Mouse (Mus musculus) neural tube, embryonic 13.5 days (tissue): Measurements from ENCODE around the gene Golt1a. TPM values are rescaled to one million over a fixed set of nuclear protein-coding genes. Genes with fewer than 3 reads are reported as not detected.
A peak's percentile ranks its signal among the peaks of the same experiment; 100 is the strongest.

Source experiments
- ATAC-seq: fragments of 200-750 bp; cut with Nextera tagmentation; 2 replicates; pipeline ENCODE4 v1.8.0; 2017; ENCODE audit warnings: low read depth, mild to moderate bottlenecking, moderate TSS enrichment, moderate library complexity
- H3K27ac ChIP-seq: fragments of 300-500 bp; sonication (generic); replicated peaks from 2 replicates; pipeline ENCODE4 v1.5.1; 2015; ENCODE audit warnings: moderate library complexity, mild to moderate bottlenecking, inconsistent platforms
- H3K27me3 ChIP-seq: fragments of 300-500 bp; sonication (generic); 2 replicates; pipeline ENCODE4 v1.6.1; 2015; ENCODE audit warnings: mild to moderate bottlenecking, inconsistent platforms
- H3K36me3 ChIP-seq: fragments of 300-500 bp; sonication (generic); 2 replicates; pipeline ENCODE4 v1.6.1; 2015; ENCODE audit warnings: mild to moderate bottlenecking, inconsistent platforms
- H3K4me1 ChIP-seq: fragments of 300-500 bp; sonication (generic); replicated peaks from 2 replicates; pipeline ENCODE4 v1.6.1; 2015; ENCODE audit warnings: inconsistent platforms
- H3K4me2 ChIP-seq: fragments of 300-500 bp; sonication (generic); 2 replicates; pipeline ENCODE4 v1.6.1; 2015; ENCODE audit warnings: inconsistent platforms, mild to moderate bottlenecking, moderate library complexity
- H3K4me3 ChIP-seq: fragments of 300-500 bp; sonication (generic); 2 replicates; pipeline ENCODE4 v1.5.1; 2015; ENCODE audit warnings: mild to moderate bottlenecking, inconsistent platforms
- H3K9ac ChIP-seq: fragments of 300-500 bp; sonication (generic); 2 replicates; pipeline ENCODE4 v1.6.1; 2015; ENCODE audit warnings: moderate library complexity, mild to moderate bottlenecking, inconsistent platforms
- H3K9me3 ChIP-seq: fragments of 300-500 bp; sonication (generic); 2 replicates; pipeline ENCODE4 v1.6.1; 2016; ENCODE audit warnings: inconsistent platforms
- WGBS: fragments of 180-500 bp; shearing (Covaris S2); methylation state at CpG from one replicate; pipeline ENCODE4 v1.1.7; 2015; 5-methylcytosine and 5-hydroxymethylcytosine counted together
- polyA plus RNA-seq: library from polyadenylated mRNA; unstranded; fragments of >200 nt; fragmentation: Nextera tagmentation; extraction: Ambion mirVana; gene quantifications from 2 replicates; pipeline ENCODE4 v1.2.1, GENCODE M21; 2015

The Golt1a gene
- polyA plus RNA-seq = not detected in 2 replicates

DNA sequence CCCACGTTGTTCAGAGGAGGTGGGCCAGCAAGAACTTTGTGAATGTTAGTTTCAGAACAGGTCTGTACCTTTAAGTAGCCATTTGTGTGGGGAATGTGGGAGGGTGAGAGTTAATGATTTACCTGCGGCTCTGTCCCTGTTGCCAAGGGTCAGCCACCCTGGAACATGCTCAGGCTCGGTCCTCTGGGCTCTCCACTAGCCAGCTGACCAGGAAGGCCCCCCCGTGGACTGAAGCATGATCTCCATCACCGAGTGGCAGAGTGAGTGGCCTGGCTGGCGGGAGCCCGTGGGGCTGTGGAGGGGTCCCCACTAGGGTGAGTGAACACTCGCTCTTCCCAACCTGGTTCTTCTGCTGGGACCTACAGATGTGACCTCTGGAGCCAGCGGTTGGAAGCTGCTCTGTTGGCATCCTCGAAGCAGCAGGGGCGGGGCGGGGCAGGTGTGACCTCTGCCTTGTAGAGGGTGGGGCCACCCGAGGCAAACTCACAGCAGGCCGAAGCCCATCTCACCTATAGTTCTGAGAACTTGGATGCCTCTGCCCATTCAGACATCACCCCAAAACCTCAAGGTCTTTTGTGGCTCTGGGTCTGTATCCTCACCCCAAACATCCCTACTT, at the start of gene Golt1a:
Golt1a (plus strand) TSS at position 149 of the 616 bp plus-strand sequence.
- WGBS = 61% methylated on average over 14 of the region's 14 CpGs
- peaks cover 22% of the 10 kb centered on the region for H3K4me1 ChIP-seq
- no peak within 1 kb of the TSS for H3K4me2 ChIP-seq
- ATAC-seq = no peak
- H3K27ac ChIP-seq = no peak within 1 kb of the TSS
- H3K36me3 ChIP-seq = no peaks in the 10 kb centered on the region
- H3K27me3 ChIP-seq = no peaks in the 10 kb centered on the region
- H3K4me3 ChIP-seq = no peak within 1 kb of the TSS
- H3K9ac ChIP-seq = no peak within 1 kb of the TSS
- H3K9me3 ChIP-seq = no peaks in the 10 kb centered on the region

DNA sequence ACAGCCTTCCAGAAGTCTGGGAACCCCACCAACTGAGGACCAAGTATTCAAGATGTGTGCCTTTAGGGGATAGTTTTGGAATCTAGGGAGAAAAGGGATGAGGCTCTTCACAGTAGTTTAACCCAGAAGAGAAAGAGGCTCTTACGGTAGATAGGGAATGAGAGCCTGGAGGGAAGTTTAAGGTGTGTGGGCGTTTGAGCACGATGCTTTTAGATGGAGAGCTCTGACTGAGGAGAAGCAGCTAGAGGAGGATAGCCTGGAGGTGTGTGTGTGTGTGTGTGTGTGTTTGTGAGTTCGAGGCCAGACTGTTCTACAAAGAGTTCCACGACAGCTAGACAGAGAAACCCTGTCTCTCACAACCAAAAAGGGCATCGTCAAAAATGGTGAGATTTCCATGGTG, 47.0 kb upstream of the Golt1a start:
- 90% methylated on average over 6 of the region's 6 CpGs for WGBS
- Histone ChIP-seq H3K36me3 (peaks cover 70% of the 10 kb centered on the region), H3K9me3 (no peaks in the 10 kb centered on the region), H3K4me3 (no peak overlapping the region), H3K9ac (no peak overlapping the region), H3K4me2 (no peak overlapping the region), H3K4me1 (peaks cover 46% of the 10 kb centered on the region), H3K27me3 (no peaks in the 10 kb centered on the region), H3K27ac (no peak overlapping the region)
- no peak for ATAC-seq

DNA sequence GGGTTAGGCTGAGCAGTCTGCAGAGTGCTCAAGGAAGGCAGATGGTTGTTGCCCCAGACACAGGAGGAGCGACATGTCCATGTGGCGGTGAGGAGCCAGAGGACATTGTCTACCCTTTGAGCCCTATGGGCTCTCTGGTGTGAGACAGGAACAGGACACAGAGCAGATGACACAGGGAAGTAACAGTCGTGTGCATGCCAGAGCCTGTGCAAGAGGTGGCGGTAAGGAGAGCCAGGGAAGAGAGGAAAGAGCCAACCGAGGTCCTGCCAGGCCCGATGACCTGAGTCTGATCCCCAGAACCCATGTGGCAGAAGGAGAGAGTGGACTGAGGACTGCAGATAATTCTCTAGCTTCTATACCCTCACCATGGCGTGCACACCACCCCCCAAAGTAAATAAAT, 46.5 kb upstream of the Golt1a start:
- Histone ChIP-seq H3K9ac (no peak overlapping the region), H3K4me2 (no peak overlapping the region), H3K36me3 (peaks cover 75% of the 10 kb centered on the region), H3K9me3 (no peaks in the 10 kb centered on the region), H3K27ac (no peak overlapping the region), H3K4me3 (no peak overlapping the region), H3K27me3 (no peaks in the 10 kb centered on the region), H3K4me1 (peaks cover 46% of the 10 kb centered on the region)
- 91% methylated on average over 7 of the region's 7 CpGs for WGBS
- ATAC-seq = no peak

DNA sequence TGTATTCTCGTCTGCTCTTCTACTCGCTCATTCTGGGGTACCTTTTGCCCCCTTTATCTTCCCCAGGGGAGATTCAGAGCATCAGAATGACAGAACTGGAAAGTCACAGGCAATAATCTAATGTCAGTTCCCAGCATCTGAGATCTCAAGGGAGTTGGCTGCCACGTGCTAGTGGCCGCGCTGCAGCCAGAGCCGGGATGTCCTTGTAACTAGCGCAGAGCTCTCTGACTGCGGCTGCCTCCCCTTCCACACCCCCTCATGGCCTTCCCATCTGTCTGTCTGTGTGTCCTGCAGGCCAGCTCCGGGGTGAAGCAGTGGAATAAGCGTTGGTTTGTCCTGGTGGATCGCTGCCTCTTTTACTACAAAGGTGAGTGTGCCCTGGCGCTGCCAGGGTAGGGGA, 45.2 kb upstream of the Golt1a start:
- no peak for ATAC-seq
- no peak overlapping the region for H3K4me3 ChIP-seq
- H3K4me1 ChIP-seq = peaks cover 52% of the 10 kb centered on the region
- H3K4me2 ChIP-seq = no peak overlapping the region
- peak overlapping the region; percentile 15; the same call in 1 of the 2 replicates for H3K27ac ChIP-seq
- H3K9me3 ChIP-seq = no peaks in the 10 kb centered on the region
- peaks cover 80% of the 10 kb centered on the region for H3K36me3 ChIP-seq
- H3K9ac ChIP-seq = no peak overlapping the region
- 41% methylated on average over 12 of the region's 12 CpGs for WGBS
- H3K27me3 ChIP-seq = no peaks in the 10 kb centered on the region

DNA sequence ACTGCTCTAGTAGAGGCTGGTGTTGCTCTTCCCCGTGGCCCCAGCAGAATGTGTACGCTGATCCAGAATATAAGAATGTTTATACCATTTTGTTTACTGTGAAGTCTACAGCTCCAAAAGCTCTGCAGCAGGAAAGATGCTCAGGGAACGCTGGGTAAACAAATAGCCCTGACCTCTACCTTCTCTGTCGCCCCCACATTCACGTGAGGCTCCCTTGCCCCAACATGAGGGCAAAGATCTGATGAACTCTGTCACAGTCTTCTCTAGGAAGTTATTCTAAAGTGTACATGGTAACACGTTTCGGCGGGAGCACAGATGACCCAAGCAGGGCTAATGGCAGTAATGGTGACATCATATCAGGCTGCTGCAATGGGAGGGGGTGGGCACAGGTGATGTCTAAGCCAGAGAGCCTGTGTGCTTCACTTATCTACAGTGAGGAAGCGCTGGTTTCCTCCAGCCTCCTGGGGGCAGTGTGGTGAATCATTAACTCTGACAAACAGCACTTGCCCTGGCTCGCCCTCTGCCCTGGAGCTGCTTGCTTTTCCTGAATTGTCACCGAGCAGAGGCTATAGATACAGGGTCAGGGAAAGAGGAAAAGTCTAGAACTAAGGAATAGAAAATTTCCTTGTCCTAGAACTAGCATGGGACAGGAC, 44.4 kb upstream of the Golt1a start:
- Histone ChIP-seq H3K4me1 (peaks cover 52% of the 10 kb centered on the region), H3K4me3 (no peak overlapping the region), H3K27me3 (no peaks in the 10 kb centered on the region), H3K9ac (no peak overlapping the region), H3K36me3 (peaks cover 81% of the 10 kb centered on the region), H3K9me3 (no peaks in the 10 kb centered on the region), H3K4me2 (no peak overlapping the region), H3K27ac (no peak overlapping the region)
- 55% methylated on average over 11 of the region's 11 CpGs for WGBS
- no peak for ATAC-seq

DNA sequence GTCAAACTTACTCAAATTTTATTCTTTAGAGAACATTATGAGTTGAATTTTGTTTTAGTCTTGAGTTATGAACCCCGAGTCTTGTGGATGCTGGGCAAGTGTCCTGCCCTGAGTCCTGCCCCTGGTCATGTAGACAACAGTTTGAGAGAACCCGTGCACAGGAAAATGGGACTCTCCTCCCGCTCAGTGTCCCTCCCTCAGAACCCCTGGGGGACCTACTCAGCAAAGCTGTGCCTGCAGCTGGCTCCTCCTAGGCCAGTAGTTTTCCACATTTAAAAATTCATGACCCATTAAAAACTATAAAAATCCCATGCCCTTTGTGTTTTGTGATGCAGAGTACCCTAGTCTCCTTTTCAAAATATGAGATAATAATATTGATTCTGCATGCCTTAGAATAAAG, 42.5 kb upstream of the Golt1a start:
- H3K36me3 ChIP-seq = peaks cover 81% of the 10 kb centered on the region

DNA sequence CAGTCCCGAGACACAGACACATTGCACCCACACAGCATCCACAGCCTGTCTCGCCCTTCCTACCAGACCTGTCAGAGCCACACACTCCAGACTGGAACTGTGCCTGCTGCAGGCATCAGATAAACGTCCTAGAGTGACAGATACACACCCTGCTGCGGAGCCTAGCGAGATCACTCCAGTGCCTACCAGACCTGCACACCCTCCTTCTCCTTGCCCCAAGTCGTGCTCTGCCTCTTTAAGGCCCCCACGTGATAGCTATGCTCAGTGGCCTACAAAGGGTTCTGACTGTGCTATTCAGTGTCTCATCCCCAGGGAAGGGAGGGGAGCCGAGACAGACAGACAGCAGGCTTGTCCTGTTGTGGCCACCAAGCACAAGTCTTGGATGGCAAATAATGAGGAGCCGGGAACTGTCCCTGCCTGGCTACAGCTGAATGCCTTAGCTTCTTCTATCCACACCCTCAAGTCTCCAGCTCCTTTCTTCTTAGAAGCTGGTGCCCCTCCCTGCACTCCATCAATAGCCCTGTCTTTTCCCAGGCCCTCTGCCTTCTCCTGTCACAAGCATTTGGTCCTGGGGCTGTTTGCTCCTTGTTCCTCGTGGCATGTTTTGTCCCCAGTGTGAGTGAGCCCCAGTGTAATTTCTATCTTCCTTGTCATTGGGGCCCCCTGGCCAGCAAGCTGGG, 41.6 kb upstream of the Golt1a start:
- H3K36me3 ChIP-seq = peaks cover 81% of the 10 kb centered on the region

More for the DNA sequence above, 42.5 kb upstream of the Golt1a start:
- Histone ChIP-seq H3K27ac (peak overlapping the region; percentile 59), H3K4me2 (no peak overlapping the region), H3K4me3 (no peak overlapping the region), H3K4me1 (peaks cover 57% of the 10 kb centered on the region), H3K9me3 (no peaks in the 10 kb centered on the region), H3K27me3 (no peaks in the 10 kb centered on the region), H3K9ac (0 out of 2 replicates have a peak overlapping the region, but pooled peaks have one; percentile 31)
- 48% methylated on average over 3 of the region's 3 CpGs for WGBS
- no peak for ATAC-seq

DNA sequence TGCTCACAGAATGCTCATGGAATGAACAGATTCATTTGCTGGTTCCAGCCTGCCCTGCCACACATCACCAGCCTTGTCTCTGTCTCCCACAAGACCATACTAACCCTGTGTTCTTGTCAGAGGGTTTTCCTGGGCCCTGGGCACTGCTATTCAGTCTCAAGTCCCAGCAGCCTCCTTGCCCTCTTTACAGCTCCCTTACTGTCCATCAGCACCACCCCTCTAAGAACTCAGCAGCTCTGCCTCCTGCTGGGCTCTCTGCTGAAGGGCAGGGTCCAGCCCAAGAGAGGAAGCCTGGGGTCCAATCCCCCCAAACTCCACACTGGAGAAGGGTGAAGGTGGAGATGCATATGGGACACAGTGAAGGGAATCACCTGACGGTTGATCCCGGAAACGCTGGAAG, 41.1 kb upstream of the Golt1a start:
- Histone ChIP-seq H3K9me3 (no peaks in the 10 kb centered on the region), H3K27me3 (no peaks in the 10 kb centered on the region), H3K36me3 (peaks cover 81% of the 10 kb centered on the region), H3K4me3 (no peak overlapping the region), H3K4me2 (no peak overlapping the region), H3K27ac (peak overlapping the region; percentile 59), H3K9ac (no peak overlapping the region), H3K4me1 (peaks cover 55% of the 10 kb centered on the region)
- WGBS = 75% methylated on average over 3 of the region's 3 CpGs
- 0 out of 2 replicates have a peak, but pooled peaks have one; percentile 3 for ATAC-seq

More for the DNA sequence above, 41.6 kb upstream of the Golt1a start:
- peak overlapping the region; percentile 59 for H3K27ac ChIP-seq
- 14% methylated on average over 10 of the region's 10 CpGs for WGBS
- no peaks in the 10 kb centered on the region for H3K9me3 ChIP-seq
- no peak overlapping the region for H3K9ac ChIP-seq
- no peaks in the 10 kb centered on the region for H3K27me3 ChIP-seq
- no peak overlapping the region for H3K4me3 ChIP-seq
- no peak overlapping the region for H3K4me2 ChIP-seq
- peak; percentile 61 for ATAC-seq
- peaks cover 57% of the 10 kb centered on the region for H3K4me1 ChIP-seq

DNA sequence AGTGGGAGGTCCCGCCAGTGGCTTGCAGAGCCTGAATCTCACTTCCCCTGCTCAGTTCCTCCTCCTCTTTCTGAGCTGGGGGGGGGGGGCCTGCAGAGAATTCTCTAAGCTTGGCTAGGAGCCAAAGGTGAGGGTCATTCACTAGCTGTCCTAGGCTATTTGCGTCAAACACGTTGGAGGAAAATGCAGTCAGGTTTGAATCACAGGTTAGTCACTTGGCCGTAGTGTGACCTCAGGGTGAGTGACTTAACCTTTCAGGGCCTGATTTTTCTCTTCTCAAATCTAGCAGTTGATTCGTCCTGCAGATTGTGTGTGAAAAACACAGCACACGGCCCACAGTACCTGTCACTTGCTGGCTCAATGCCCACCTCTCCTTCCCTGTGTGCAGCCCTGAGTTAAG, 39.3 kb upstream of the Golt1a start:
- H3K4me2 ChIP-seq = no peak overlapping the region
- no peak overlapping the region for H3K4me3 ChIP-seq
- H3K4me1 ChIP-seq = peaks cover 37% of the 10 kb centered on the region
- H3K9ac ChIP-seq = no peak overlapping the region
- no peaks in the 10 kb centered on the region for H3K9me3 ChIP-seq
- H3K27me3 ChIP-seq = no peaks in the 10 kb centered on the region
- ATAC-seq = no peak
- H3K27ac ChIP-seq = no peak overlapping the region
- WGBS = 68% methylated on average over 6 of the region's 6 CpGs
- H3K36me3 ChIP-seq = peaks cover 84% of the 10 kb centered on the region

DNA sequence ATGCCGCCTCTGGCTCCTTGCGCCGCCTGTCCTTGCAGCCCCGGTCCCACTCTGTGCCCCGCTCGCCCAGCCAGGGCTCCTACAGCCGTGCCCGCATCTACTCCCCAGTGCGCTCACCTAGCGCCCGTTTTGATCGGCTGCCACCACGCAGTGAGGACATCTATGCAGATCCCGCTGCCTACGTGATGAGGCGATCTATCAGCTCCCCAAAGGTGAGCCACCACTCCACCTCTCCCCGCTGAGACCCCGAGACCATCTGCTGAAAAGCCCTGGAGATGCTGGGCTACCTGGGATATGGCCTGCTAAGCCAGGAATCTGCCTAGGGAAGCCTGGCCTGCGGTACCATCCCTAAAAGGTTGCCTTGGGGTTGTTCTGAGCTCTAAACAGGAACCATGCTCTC, 35.4 kb upstream of the Golt1a start:
- Histone ChIP-seq H3K4me3 (no peak overlapping the region), H3K4me2 (no peak overlapping the region), H3K36me3 (peaks cover 78% of the 10 kb centered on the region), H3K27ac (no peak overlapping the region), H3K4me1 (peaks cover 35% of the 10 kb centered on the region), H3K27me3 (no peaks in the 10 kb centered on the region), H3K9me3 (no peaks in the 10 kb centered on the region), H3K9ac (no peak overlapping the region)
- WGBS = 91% methylated on average over 19 of the region's 19 CpGs
- ATAC-seq = no peak

DNA sequence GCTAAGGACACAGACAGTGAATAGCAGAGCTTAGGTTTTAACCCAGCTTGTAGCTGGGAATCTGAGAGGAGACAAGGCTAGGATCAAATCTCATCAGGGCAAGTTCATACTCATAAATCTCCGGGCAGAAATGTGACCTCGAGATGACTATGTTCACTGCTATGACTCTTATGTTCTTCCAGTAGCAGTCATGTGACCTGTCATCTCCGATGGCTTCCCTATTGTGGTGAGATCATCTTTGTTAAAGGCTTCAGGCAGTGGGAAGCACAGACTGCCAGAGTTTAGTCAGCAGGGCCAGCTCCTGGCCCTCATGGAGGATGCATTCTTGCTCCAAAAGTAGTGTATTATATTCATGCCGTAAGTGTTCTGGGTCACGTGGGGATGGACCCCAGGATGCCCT, 32.6 kb upstream of the Golt1a start:
- Histone ChIP-seq H3K9me3 (no peaks in the 10 kb centered on the region), H3K9ac (no peak overlapping the region), H3K27ac (0 out of 2 replicates have a peak overlapping the region, but pooled peaks have one; percentile 23), H3K27me3 (no peaks in the 10 kb centered on the region), H3K4me2 (no peak overlapping the region), H3K4me3 (no peak overlapping the region), H3K4me1 (peaks cover 38% of the 10 kb centered on the region), H3K36me3 (peaks cover 75% of the 10 kb centered on the region)
- WGBS = 77% methylated on average over 5 of the region's 5 CpGs
- ATAC-seq = no peak

DNA sequence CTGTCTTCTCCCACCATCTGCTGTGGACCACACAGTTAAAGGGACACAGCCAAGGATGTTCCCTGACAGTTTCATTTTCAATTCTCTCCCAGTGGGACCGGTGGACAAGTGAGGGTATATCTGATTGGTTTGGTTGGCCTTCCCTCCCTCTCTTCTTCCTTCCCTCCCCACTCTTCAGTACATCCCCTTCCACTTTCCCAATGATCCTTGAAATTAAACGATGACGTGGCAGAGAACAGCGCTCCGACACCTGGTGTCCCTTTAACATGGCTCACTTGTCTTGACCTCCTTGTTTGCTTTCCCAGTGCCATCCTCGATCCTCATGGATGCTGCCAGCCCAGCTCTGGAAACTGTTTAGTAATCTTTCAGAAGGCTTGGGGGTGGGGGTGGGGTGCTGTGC, 31.1 kb upstream of the Golt1a start:
- H3K4me3 ChIP-seq = no peak overlapping the region
- H3K4me1 ChIP-seq = peaks cover 36% of the 10 kb centered on the region
- H3K27ac ChIP-seq = peak overlapping the region; percentile 62
- H3K36me3 ChIP-seq = peaks cover 75% of the 10 kb centered on the region
- H3K27me3 ChIP-seq = no peaks in the 10 kb centered on the region
- ATAC-seq = peak; percentile 34; the same call in 1 of the 2 replicates
- no peak overlapping the region for H3K9ac ChIP-seq
- no peaks in the 10 kb centered on the region for H3K9me3 ChIP-seq
- WGBS = 60% methylated on average over 6 of the region's 6 CpGs
- no peak overlapping the region for H3K4me2 ChIP-seq
